Mouse (Mus musculus) gastrocnemius, postnatal 14 days (tissue): ENCODE results near the gene Me1. TPM values are rescaled to one million over a fixed set of nuclear protein-coding genes. Genes with fewer than 3 reads are reported as not detected.

ENCODE experiments used
- DNase-seq: peaks from one replicate; pipeline ENCODE4 v3.0.0; 2021; ENCODE audit warnings: mixed read lengths
- intact Hi-C: fragments of 180-260 bp; cut with DNase I; formaldehyde crosslinking; loops from one replicate; pipeline ENCODE4 v1.15.1; 2025; ENCODE audit warnings: low total_unique reads
- total RNA-seq, 2 experiments: library from RNA; stranded (reverse); gene quantifications; 2 replicates each; pipeline ENCODE4 v1.2.3; 2021

Gene Me1
- total RNA-seq, 2 experiments from 2014 or later = 44.0 to 53.4 TPM

GRCm38 (mm10) chr9:86571540-86572135 is 124.1 kb downstream of the Me1 start, which contains the start of the genes Pgm3 and Rwdd2a:
Gene Pgm3, minus strand, starts transcription at chr9:86571842.
Gene Rwdd2a, plus strand, starts transcription at chr9:86571991.
- DNase-seq = peak; percentile 98
- intact Hi-C loops = no loop called here

- no peak for DNase-seq
- intact Hi-C loops = no loop called here
Observed at GRCm38 (mm10) chr9:86570946-86571345, 124.8 kb downstream of the Me1 start.

GRCm38 (mm10) chr9:86570261-86570890 is 125.4 kb downstream of the Me1 start:
- no peak for DNase-seq
- intact Hi-C loops = no loop called here

- intact Hi-C loops = no loop called here
Observed at GRCm38 (mm10) chr9:86569314-86569910, 126.3 kb downstream of the Me1 start.

GRCm38 (mm10) chr9:86560543-86560942 is 135.2 kb downstream of the Me1 start:
- intact Hi-C loops = no loop called here
- DNase-seq = no peak

More at GRCm38 (mm10) chr9:86569314-86569910, 126.3 kb downstream of the Me1 start:
- DNase-seq = no peak

- intact Hi-C loops = loop anchor here (10.0 kb wide), 1 partner anchor 60 kb away; no protein-coding TSS in a partner anchor
- DNase-seq = no peak
Observed at GRCm38 (mm10) chr9:86554641-86555040, 141.1 kb downstream of the Me1 start.

- no peak for DNase-seq
- intact Hi-C loops = loop anchor here (10.0 kb wide), 1 partner anchor 59 kb away; no protein-coding TSS in a partner anchor
Observed at GRCm38 (mm10) chr9:86553886-86554285, 141.9 kb downstream of the Me1 start.

GRCm38 (mm10) chr9:86550717-86551116 is 145.0 kb downstream of the Me1 start:
- intact Hi-C loops = loop anchor here (10.0 kb wide), 1 partner anchor 56 kb away; no protein-coding TSS in a partner anchor
- no peak for DNase-seq

- no peak for DNase-seq
- intact Hi-C loops = loop anchor here (10.0 kb wide), 1 partner anchor 55 kb away; no protein-coding TSS in a partner anchor
Observed at GRCm38 (mm10) chr9:86549637-86550162, 146.1 kb downstream of the Me1 start.

GRCm38 (mm10) chr9:86544559-86544958 is 151.2 kb downstream of the Me1 start:
- DNase-seq = no peak

GRCm38 (mm10) chr9:86543451-86543850 is 152.3 kb downstream of the Me1 start:
- no peak for DNase-seq
- intact Hi-C loops = no loop called here

More at GRCm38 (mm10) chr9:86544559-86544958, 151.2 kb downstream of the Me1 start:
- intact Hi-C loops = no loop called here

GRCm38 (mm10) chr9:86534071-86534470 is 161.7 kb downstream of the Me1 start:
- DNase-seq = no peak
- intact Hi-C loops = no loop called here

Other genes starting within 250 kb of the Me1 start
- gene Ube2cbp, start 231.0 kb downstream of the Me1 start, total RNA-seq = 1 to 10 TPM; 2.5 to 4.4 TPM
- 10 to 100 TPM in 1 of 2 experiments, 1 to 10 TPM in 1; 9.2 to 11.4 TPM for gene Dop1a, start 228.8 kb downstream of the Me1 start, total RNA-seq
- 1 to 10 TPM; 5.7 to 6.4 TPM for gene Pgm3, start 124.1 kb downstream of the Me1 start, total RNA-seq
- under 1 TPM; 0.55 to 0.59 TPM for gene Rwdd2a, start 124.0 kb downstream of the Me1 start, total RNA-seq
- 1 to 10 TPM; 1.1 to 2.7 TPM for gene Prss35, start 47.7 kb upstream of the Me1 start, total RNA-seq
- under 1 TPM; 0.18 to 0.51 TPM for gene Snap91, start 184.7 kb upstream of the Me1 start, total RNA-seq